Mouse (Mus musculus): Measurements from ENCODE around the gene Rbp1. TPM values are rescaled to one million over a fixed set of nuclear protein-coding genes. Genes with fewer than 3 reads are reported as not detected.

Gene Rbp1
- polyA plus RNA-seq (2014; fragmentation: Illumina TruSeq; extraction: RNeasy Lipid Tissue Mini Kit (QIAGEN cat#74804); ENCODE audit: low read depth, low replicate concordance), result 0.36 TPM

DNA sequence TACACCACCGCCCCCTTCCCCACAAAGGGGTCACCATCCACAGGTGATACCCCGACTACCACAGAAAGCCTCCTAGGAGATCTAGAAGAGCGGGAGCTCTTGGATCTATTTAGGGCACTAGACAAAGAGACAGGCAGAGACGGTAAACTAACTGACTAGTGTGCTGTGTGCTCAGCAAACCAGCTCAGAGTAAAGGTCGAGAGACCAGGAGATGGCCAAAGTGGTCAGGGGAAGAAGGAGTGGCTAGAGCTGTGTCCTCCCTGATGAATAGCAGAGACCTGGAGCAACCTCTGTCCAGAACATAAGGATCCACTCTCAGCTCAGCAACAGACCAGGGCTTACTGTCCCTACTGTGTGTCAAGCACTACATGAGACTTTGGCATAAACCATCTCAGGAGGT lies at the start of gene Rbp1:
Gene Rbp1 (plus strand): TSS at position 306 of the 400 bp plus-strand sequence.

DNA sequence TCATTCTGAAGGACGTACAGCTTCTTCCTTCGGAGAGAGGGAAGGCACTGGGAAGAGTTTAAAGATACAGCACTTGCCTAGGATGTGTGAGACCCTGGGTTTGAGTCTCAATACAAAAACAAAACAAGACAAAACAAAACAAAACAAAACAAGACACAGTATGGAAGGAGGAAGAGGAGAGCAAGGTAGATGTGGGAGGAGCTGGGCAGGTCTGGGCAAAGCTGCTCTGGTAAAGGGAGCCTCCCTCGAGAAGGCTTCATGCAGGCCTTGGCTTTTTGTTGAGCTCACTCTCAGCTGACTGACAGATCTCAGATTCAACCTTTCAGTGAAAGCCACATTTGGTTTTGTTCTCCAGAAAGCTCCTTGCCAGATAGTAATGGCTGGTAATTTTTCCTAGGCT lies 63.1 kb downstream of the Rbp1 start, which contains the start of gene Rbp2:
Gene Rbp2 (plus strand): TSS at position 301 of the 400 bp plus-strand sequence.

Other genes with a start within 250 kb of the Rbp1 start
- 10.2 TPM for gene Nmnat3, start 135.5 kb upstream of the Rbp1 start, polyA plus RNA-seq (2014; fragmentation: Illumina TruSeq; extraction: RNeasy Lipid Tissue Mini Kit (QIAGEN cat#74804); ENCODE audit: low read depth, low replicate concordance)
- not detected for gene Rbp2, start 63.2 kb downstream of the Rbp1 start, polyA plus RNA-seq (2014; fragmentation: Illumina TruSeq; extraction: RNeasy Lipid Tissue Mini Kit (QIAGEN cat#74804); ENCODE audit: low read depth, low replicate concordance)
- 242 TPM for gene Copb2, start 140.8 kb downstream of the Rbp1 start, polyA plus RNA-seq (2014; fragmentation: Illumina TruSeq; extraction: RNeasy Lipid Tissue Mini Kit (QIAGEN cat#74804); ENCODE audit: low read depth, low replicate concordance)
- 93.0 TPM for gene Mrps22, start 178.7 kb downstream of the Rbp1 start, polyA plus RNA-seq (2014; fragmentation: Illumina TruSeq; extraction: RNeasy Lipid Tissue Mini Kit (QIAGEN cat#74804); ENCODE audit: low read depth, low replicate concordance)

All from kidney, adult 10 weeks (tissue).